Mouse (Mus musculus) cerebellum, adult 2 months (tissue): Measurements from ENCODE around the gene Fgf10.

Experiments used
- CTCF ChIP-seq: fragments of 200-500 bp; IDR thresholded peaks from 2 replicates; pipeline ENCODE4 v1.5.1; 2011; ENCODE audit warnings: low read depth, mild to moderate bottlenecking, control low read depth, low read length, moderate library complexity, borderline replicate concordance; ENCODE audit not compliant: insufficient read depth
- POLR2A ChIP-seq: fragments of 200-500 bp; IDR thresholded peaks from 2 replicates; pipeline ENCODE4 v1.6.1; 2011; ENCODE audit warnings: low read length, control low read depth, borderline replicate concordance; ENCODE audit not compliant: insufficient read depth

DNA sequence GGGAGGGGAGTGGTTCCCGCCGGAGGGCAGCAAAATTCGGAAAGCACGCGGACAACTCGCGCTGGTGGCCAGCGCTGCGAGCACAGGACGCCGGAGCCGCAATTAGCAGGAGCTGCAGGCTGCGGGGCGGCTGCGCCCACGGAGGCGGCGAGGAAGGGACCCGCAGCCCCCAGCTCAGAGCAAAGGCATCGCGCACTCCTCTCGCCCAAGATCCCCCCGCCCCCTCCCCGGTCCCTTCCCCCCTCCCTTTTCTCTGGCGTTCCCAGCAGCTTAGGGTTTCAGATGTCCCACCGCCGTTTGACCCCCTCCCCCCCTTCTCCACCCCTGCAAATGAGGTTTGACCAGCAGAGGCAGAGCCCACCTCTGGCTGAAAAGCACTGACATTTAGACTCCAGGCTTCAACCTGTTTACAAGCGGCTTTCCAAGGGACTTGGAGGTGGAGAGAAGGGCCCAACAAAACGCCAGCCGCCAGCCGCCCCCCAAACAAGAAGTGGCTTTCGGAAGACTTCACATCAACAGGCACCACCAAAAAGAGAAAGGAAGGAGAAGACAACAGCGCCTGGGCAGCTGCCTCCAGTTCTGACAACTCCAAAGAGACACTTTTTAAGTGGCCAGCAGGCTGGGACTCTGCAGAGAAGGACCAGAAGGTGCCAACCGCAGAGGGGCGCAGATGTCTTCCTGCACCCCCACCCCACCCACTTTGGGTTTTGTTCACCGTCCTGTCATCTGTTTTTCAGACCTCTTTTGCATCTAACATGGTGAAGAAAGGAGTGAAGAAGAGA lies 44.9 kb downstream of the Fgf10 start:
- TF ChIP-seq CTCF (no peak), POLR2A (no peak)
